Mouse (Mus musculus) lung, embryonic 15.5 days (tissue): ENCODE data around the gene Krt13. TPM values are rescaled to one million over a fixed set of nuclear protein-coding genes. Genes with fewer than 3 reads are reported as not detected.

Experiments
- ATAC-seq: fragments of 200-750 bp; cut with Nextera tagmentation; 2 replicates; pipeline ENCODE4 v1.8.0; 2017; ENCODE audit warnings: moderate number of reproducible peaks, borderline replicate concordance; ENCODE audit not compliant: low FRiP score, low TSS enrichment; ENCODE audit errors: extremely low read depth
- H3K27ac ChIP-seq: fragments of 300-500 bp; sonication (generic); 2 replicates; pipeline ENCODE4 v1.5.1; 2015; ENCODE audit warnings: moderate library complexity, mild to moderate bottlenecking, inconsistent platforms
- H3K27me3 ChIP-seq: fragments of 300-500 bp; sonication (generic); 2 replicates; pipeline ENCODE4 v1.6.1; 2015; ENCODE audit warnings: inconsistent platforms
- H3K36me3 ChIP-seq: fragments of 300-500 bp; sonication (generic); 2 replicates; pipeline ENCODE4 v1.6.1; 2015; ENCODE audit warnings: inconsistent platforms
- H3K4me1 ChIP-seq: fragments of 300-500 bp; sonication (generic); 2 replicates; pipeline ENCODE4 v1.6.1; 2015; ENCODE audit warnings: inconsistent platforms
- H3K4me2 ChIP-seq: fragments of 300-500 bp; sonication (generic); 2 replicates; pipeline ENCODE4 v1.6.1; 2015; ENCODE audit warnings: inconsistent platforms, mild to moderate bottlenecking, moderate library complexity
- H3K4me3 ChIP-seq: fragments of 300-500 bp; sonication (generic); 2 replicates; pipeline ENCODE4 v1.5.1; 2015; ENCODE audit warnings: mild to moderate bottlenecking, inconsistent platforms
- H3K9ac ChIP-seq: fragments of 300-500 bp; sonication (generic); 2 replicates; pipeline ENCODE4 v1.6.1; 2015; ENCODE audit warnings: inconsistent platforms
- H3K9me3 ChIP-seq: fragments of 300-500 bp; sonication (generic); 2 replicates; pipeline ENCODE4 v1.6.1; 2016; ENCODE audit warnings: inconsistent platforms
- WGBS: fragments of 180-500 bp; shearing (Covaris S2); methylation state at CpG from one replicate; pipeline ENCODE4 v1.1.7; 2015; 5-methylcytosine and 5-hydroxymethylcytosine counted together
- polyA plus RNA-seq: library from polyadenylated mRNA; unstranded; fragments of >200 nt; fragmentation: Nextera tagmentation; extraction: Ambion mirVana; gene quantifications from 2 replicates; pipeline ENCODE4 v1.2.1, GENCODE M21; 2015

Krt13 gene
- 4.0 and 7.4 TPM in 2 replicates for polyA plus RNA-seq

GRCm38 (mm10) chr11:100121466-100121865 lies at the start of gene Krt13:
Krt13 (minus strand) TSS chr11:100121566.
- WGBS: 81% methylated on average over 3 of the region's 3 CpGs
- no peak within 1 kb of the TSS for H3K4me2 ChIP-seq

GRCm38 (mm10) chr11:100168765-100169762 lies 47.7 kb upstream of the Krt13 start:
- Histone ChIP-seq H3K4me3 (no peak overlapping the region), H3K27ac (peak overlapping the region; percentile 62), H3K9ac (no peak overlapping the region), H3K4me2 (no peak overlapping the region), H3K27me3 (no peaks in the 10 kb centered on the region), H3K9me3 (no peaks in the 10 kb centered on the region), H3K36me3 (no peaks in the 10 kb centered on the region), H3K4me1 (peaks cover 16% of the 10 kb centered on the region)
- no peak for ATAC-seq
- WGBS: 27% methylated on average over 14 of the region's 14 CpGs

More at GRCm38 (mm10) chr11:100121466-100121865, at the start of gene Krt13:
- Histone ChIP-seq H3K36me3 (no peaks in the 10 kb centered on the region), H3K9ac (no peak within 1 kb of the TSS), H3K27me3 (no peaks in the 10 kb centered on the region), H3K27ac (no peak within 1 kb of the TSS), H3K4me3 (no peak within 1 kb of the TSS), H3K4me1 (0 out of 2 replicates have a peak, but pooled peaks cover 3% of the 10 kb centered on the region), H3K9me3 (no peaks in the 10 kb centered on the region)
- no peak for ATAC-seq

GRCm38 (mm10) chr11:100168071-100168470 lies 46.7 kb upstream of the Krt13 start:
- Histone ChIP-seq H3K36me3 (no peaks in the 10 kb centered on the region), H3K4me2 (no peak overlapping the region), H3K4me3 (no peak overlapping the region), H3K9ac (no peak overlapping the region), H3K9me3 (no peaks in the 10 kb centered on the region), H3K27ac (peak overlapping the region; percentile 62), H3K4me1 (peaks cover 16% of the 10 kb centered on the region), H3K27me3 (no peaks in the 10 kb centered on the region)
- peak; percentile 71 for ATAC-seq
- WGBS: 50% methylated on average over 8 of the region's 8 CpGs

GRCm38 (mm10) chr11:100164392-100164791 lies 43.0 kb upstream of the Krt13 start:
- Histone ChIP-seq H3K36me3 (no peaks in the 10 kb centered on the region), H3K27ac (no peak overlapping the region), H3K9ac (no peak overlapping the region), H3K4me1 (peaks cover 16% of the 10 kb centered on the region), H3K9me3 (no peaks in the 10 kb centered on the region), H3K4me3 (no peak overlapping the region), H3K4me2 (no peak overlapping the region), H3K27me3 (no peaks in the 10 kb centered on the region)
- no peak for ATAC-seq
- 31% methylated on average over 7 of the region's 7 CpGs for WGBS

GRCm38 (mm10) chr11:100157908-100158477 lies 36.6 kb upstream of the Krt13 start:
- H3K4me3 ChIP-seq: no peak overlapping the region
- no peak for ATAC-seq
- no peaks in the 10 kb centered on the region for H3K36me3 ChIP-seq
- 0 out of 2 replicates have a peak overlapping the region, but pooled peaks have one; percentile 24 for H3K27ac ChIP-seq
- no peak overlapping the region for H3K9ac ChIP-seq
- 48% methylated on average over 6 of the region's 6 CpGs for WGBS
- H3K4me1 ChIP-seq: peaks cover 6% of the 10 kb centered on the region; the same call in 1 of the 2 replicates
- H3K27me3 ChIP-seq: no peaks in the 10 kb centered on the region
- H3K4me2 ChIP-seq: no peak overlapping the region
- H3K9me3 ChIP-seq: no peaks in the 10 kb centered on the region

GRCm38 (mm10) chr11:100157331-100157730 lies 36.0 kb upstream of the Krt13 start:
- Histone ChIP-seq H3K4me3 (no peak overlapping the region), H3K4me1 (peaks cover 6% of the 10 kb centered on the region; the same call in 1 of the 2 replicates), H3K27me3 (no peaks in the 10 kb centered on the region), H3K4me2 (no peak overlapping the region), H3K9me3 (no peaks in the 10 kb centered on the region), H3K9ac (no peak overlapping the region), H3K36me3 (no peaks in the 10 kb centered on the region), H3K27ac (no peak overlapping the region)
- 78% methylated on average over 3 of the region's 3 CpGs for WGBS
- ATAC-seq: no peak

GRCm38 (mm10) chr11:100155497-100156255 lies 34.3 kb upstream of the Krt13 start:
- H3K4me3 ChIP-seq: no peak overlapping the region
- peak overlapping the region; percentile 64 for H3K27ac ChIP-seq
- no peak for ATAC-seq

GRCm38 (mm10) chr11:100148615-100149330 lies 27.4 kb upstream of the Krt13 start, which contains the start of gene Krt19:
Krt19 (minus strand) TSS chr11:100148665.
- no peak within 1 kb of the TSS for H3K9ac ChIP-seq

More at GRCm38 (mm10) chr11:100155497-100156255, 34.3 kb upstream of the Krt13 start:
- Histone ChIP-seq H3K27me3 (no peaks in the 10 kb centered on the region), H3K9ac (no peak overlapping the region), H3K4me2 (no peak overlapping the region), H3K9me3 (no peaks in the 10 kb centered on the region), H3K4me1 (peaks cover 6% of the 10 kb centered on the region; the same call in 1 of the 2 replicates), H3K36me3 (no peaks in the 10 kb centered on the region)
- 44% methylated on average over 8 of the region's 8 CpGs for WGBS

GRCm38 (mm10) chr11:100147566-100148353 lies 26.4 kb upstream of the Krt13 start:
- Histone ChIP-seq H3K4me1 (peaks cover 11% of the 10 kb centered on the region; the same call in 1 of the 2 replicates), H3K27me3 (peaks cover 15% of the 10 kb centered on the region), H3K4me2 (no peak overlapping the region), H3K27ac (no peak overlapping the region), H3K4me3 (no peak overlapping the region), H3K9me3 (no peaks in the 10 kb centered on the region), H3K9ac (no peak overlapping the region), H3K36me3 (no peaks in the 10 kb centered on the region)
- WGBS: 51% methylated on average over 5 of the region's 5 CpGs
- ATAC-seq: no peak

More at GRCm38 (mm10) chr11:100148615-100149330, 27.4 kb upstream of the Krt13 start, which contains the start of gene Krt19:
- Histone ChIP-seq H3K4me2 (no peak within 1 kb of the TSS), H3K4me1 (peaks cover 11% of the 10 kb centered on the region; the same call in 1 of the 2 replicates), H3K4me3 (no peak within 1 kb of the TSS), H3K9me3 (no peaks in the 10 kb centered on the region), H3K36me3 (no peaks in the 10 kb centered on the region), H3K27me3 (peaks cover 15% of the 10 kb centered on the region), H3K27ac (no peak within 1 kb of the TSS)
- 44% methylated on average over 9 of the region's 9 CpGs for WGBS
- ATAC-seq: no peak

GRCm38 (mm10) chr11:100145858-100146560 lies 24.6 kb upstream of the Krt13 start:
- Histone ChIP-seq H3K36me3 (no peaks in the 10 kb centered on the region), H3K27me3 (peaks cover 15% of the 10 kb centered on the region), H3K9me3 (no peaks in the 10 kb centered on the region), H3K4me3 (peak overlapping the region; percentile 49), H3K9ac (peak overlapping the region; percentile 10; the same call in 1 of the 2 replicates), H3K4me1 (peaks cover 11% of the 10 kb centered on the region; the same call in 1 of the 2 replicates), H3K27ac (peak overlapping the region; percentile 89), H3K4me2 (peak overlapping the region; percentile 56)
- WGBS: under 1% methylated on average over 13 of the region's 13 CpGs
- ATAC-seq: peak; percentile 91
